Mouse (Mus musculus): ENCODE data around the gene Nipsnap3b.

Gene Nipsnap3b

GRCm38 (mm10) chr4:53011732-53012361 is at the start of gene Nipsnap3b:
Gene Nipsnap3b (plus strand): TSS chr4:53011880.
- DNase-seq (ENCODE audit: extremely low spot score, low read depth, low spot score) = peak; percentile 82

GRCm38 (mm10) chr4:52964247-52964646 is 47.4 kb upstream of the Nipsnap3b start, which contains the start of gene Olfr270:
Gene Olfr270 (plus strand): TSS chr4:52964547.
- no peak for DNase-seq (ENCODE audit: extremely low spot score, low read depth, low spot score)

DNA sequence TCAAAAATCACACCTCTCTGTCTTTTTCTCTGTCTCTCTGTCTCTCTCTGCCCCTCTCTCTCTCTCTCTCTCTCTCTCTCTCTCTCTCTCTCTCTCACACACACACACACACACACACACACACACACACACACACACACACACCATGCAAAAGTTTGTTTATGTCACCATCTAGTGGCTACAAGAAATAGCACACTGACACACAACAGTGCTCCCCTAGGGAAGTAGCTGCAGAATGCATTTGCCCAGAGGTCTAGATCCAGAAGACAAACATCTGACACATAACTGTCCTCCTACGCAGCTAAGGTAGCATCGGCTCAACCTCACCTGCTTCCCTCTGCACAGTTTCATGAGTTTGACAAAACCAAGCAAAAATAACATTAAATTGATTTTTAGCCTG is 26.5 kb upstream of the Nipsnap3b start:
- no peak for DNase-seq (ENCODE audit: extremely low spot score, low read depth, low spot score)

DNA sequence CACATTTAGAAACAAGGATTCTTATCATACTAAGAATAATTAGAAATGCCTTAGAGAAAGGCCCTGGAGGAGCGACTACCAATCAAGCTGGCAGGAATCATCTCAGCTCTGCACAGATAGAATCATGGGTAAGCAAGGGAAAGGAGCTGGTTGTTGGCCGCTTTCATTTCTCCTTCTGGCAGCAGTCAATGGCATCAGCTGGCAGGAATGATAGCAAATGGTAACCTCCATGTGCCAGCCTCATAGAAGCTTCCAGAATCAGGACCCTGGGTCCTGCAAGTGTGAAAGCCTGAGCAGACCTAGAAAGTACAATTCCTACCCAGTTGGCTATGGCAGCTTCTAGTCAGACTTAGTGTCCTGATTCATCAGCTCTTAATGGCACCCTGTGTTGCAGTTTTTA is 25.4 kb upstream of the Nipsnap3b start:
- no peak for DNase-seq (ENCODE audit: extremely low spot score, low read depth, low spot score)

GRCm38 (mm10) chr4:52989248-52989647 is 22.4 kb upstream of the Nipsnap3b start, which contains the start of gene Nipsnap3a:
Gene Nipsnap3a (plus strand): TSS chr4:52989272.
- DNase-seq (ENCODE audit: extremely low spot score, low read depth, low spot score) = no peak

GRCm38 (mm10) chr4:52999449-52999848 is 12.2 kb upstream of the Nipsnap3b start:
- DNase-seq (ENCODE audit: extremely low spot score, low read depth, low spot score) = no peak

- no peak for DNase-seq (ENCODE audit: extremely low spot score, low read depth, low spot score)
These were observed 11.5 kb upstream of the Nipsnap3b start for GRCm38 (mm10) chr4:53000154-53000553.

DNA sequence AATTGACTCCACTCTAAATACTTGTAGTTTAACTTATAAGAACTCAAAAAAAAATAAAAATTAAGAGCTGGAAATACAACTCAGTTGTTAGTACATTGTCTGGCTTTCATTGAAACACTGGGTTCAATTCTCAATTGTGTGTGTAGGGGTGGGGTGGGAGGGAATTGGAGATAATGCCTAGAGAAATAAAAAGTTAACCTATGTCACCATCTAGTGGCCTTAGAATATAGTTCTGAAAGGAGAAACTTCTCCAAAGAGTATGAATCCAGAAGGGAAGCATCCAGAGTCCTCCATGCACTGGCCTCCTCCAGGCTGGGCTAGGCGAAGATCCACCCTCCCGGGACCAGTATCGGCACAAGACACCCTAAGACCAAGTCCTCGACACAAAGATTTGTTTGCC is 2.5 kb upstream of the Nipsnap3b start:
- DNase-seq (ENCODE audit: extremely low spot score, low read depth, low spot score) = no peak

DNA sequence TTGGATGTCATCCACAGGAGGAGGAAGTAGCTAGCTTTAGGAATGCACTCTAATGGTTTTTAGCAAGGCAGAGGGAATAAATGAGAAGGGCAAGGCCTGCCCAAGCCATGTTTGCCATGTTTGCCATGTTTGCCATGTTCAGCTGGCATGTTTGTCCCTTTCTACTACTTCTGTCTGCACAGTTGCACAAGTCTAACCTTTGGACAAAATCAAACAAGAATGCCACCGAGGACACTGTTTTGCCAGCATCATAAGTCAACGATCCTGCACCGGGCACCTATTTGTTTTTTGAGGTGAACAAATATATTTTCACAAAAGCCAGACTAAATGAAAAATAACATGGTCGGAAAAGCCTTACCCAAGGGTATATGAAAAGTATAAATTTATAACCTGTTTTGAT is 1.8 kb upstream of the Nipsnap3b start:
- no peak for DNase-seq (ENCODE audit: extremely low spot score, low read depth, low spot score)

GRCm38 (mm10) chr4:53014421-53014820 is 2.7 kb downstream of the Nipsnap3b start:
- no peak for DNase-seq (ENCODE audit: extremely low spot score, low read depth, low spot score)

GRCm38 (mm10) chr4:53015024-53015423 is 3.3 kb downstream of the Nipsnap3b start:
- DNase-seq (ENCODE audit: extremely low spot score, low read depth, low spot score) = no peak

- no peak for DNase-seq (ENCODE audit: extremely low spot score, low read depth, low spot score)
These were observed 6.7 kb downstream of the Nipsnap3b start for GRCm38 (mm10) chr4:53018392-53018791.

DNA sequence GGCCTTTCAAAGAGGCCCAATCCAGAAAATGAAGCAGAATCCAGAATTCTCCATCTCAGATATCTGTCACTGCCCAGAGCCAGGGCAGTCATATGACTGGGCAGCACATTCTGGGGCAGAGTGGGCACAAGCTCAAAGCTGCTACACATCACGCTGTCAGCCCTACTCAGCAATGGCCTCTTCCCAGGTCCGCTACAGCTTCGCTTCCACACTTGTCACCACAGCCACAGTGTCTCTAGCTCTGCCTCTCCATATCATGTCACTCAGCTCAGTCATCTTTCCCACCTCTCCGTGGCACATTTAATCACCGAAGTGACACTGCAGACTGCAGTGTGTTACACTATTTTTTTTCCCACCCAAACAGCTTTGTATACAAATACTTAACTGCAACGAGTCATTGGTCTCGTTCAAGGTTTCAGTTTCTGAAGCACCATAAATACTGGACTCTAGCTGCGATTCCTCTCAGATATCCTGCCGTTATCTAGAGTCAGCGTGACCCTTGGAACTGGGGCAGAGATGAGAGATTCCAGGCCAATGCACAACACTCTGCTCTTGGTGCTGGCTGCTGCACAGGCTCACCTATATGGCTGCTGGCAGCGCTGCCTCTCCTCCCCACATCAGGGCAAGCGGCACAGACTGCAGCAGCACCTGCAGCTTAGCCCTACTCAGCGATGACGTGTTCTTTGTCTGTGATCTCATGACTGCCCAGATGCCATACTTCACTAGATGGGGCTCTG is 11.7 kb downstream of the Nipsnap3b start:
- DNase-seq (ENCODE audit: extremely low spot score, low read depth, low spot score) = no peak

DNA sequence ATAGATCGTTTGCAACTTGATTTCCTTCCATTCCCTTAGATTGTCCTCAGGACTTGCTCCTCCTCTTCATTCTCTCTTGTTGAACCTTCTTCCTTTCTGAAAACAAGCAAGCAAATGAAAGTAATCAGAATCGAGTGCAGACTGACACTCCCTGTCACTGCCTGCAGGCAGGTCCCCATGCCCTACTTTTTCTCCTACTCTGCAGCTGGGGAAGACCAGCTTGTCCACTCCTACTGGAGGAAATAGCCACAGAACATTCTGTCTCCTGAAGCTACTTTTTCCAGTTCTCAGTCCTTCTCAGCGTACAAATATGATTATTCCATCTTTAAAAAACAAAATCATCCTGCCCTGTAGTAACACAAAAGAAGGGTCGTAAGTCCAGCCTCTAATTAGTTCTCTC is 12.7 kb downstream of the Nipsnap3b start:
- no peak for DNase-seq (ENCODE audit: extremely low spot score, low read depth, low spot score)

- DNase-seq (ENCODE audit: extremely low spot score, low read depth, low spot score) = no peak
These were observed 16.1 kb downstream of the Nipsnap3b start for GRCm38 (mm10) chr4:53027811-53028210.

DNA sequence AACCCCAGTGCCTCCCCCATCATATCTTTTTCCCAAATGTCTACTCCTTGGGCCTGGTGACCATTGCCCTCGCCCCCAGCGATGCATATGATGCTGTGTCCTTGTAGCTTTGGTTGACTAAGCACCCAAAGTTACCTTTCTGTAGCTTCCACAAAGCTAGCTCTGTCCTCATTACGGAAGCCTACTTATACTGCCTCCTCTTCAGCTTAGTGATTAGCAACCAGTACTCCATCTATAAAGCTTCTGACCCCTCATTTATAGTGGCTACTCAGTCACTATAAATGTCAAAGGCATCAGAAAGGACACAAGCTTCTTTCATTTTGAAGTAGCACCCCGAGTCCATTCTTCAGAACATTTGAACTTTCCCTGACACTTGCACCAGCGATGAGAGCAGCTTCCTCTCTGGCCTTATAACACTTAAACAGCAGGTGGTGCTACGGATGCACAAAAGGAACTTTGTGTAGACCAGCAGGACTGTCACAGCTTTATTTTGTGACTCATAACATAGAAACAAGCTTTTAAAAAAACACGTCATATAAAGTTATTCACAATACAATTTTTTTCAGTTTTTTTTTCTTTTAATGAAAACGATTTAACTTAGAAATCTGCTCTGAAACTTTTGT is 18.8 kb downstream of the Nipsnap3b start:
- no peak for DNase-seq (ENCODE audit: extremely low spot score, low read depth, low spot score)

DNA sequence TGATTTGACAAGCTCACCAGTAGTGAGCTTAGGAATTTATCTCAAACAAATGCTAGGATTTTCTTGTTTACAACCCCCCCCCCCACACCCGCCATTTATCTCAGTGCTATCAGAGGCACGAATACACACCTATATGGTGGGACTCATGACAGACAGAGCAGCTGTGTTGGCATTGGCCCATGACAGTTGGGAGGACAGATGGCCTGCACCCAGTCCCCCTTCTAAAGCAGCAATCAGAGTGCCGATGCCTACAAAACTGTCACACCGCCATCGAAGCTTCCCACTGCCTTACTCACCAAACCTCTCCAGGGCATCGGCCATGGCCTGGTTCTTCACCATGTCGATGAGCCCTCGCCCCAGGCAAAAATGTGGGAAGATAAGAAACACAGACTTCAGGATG is 32.1 kb downstream of the Nipsnap3b start:
- no peak for DNase-seq (ENCODE audit: extremely low spot score, low read depth, low spot score)

GRCm38 (mm10) chr4:53045807-53046206 is 34.1 kb downstream of the Nipsnap3b start:
- no peak for DNase-seq (ENCODE audit: extremely low spot score, low read depth, low spot score)

- DNase-seq (ENCODE audit: extremely low spot score, low read depth, low spot score) = no peak
These were observed 34.8 kb downstream of the Nipsnap3b start for GRCm38 (mm10) chr4:53046238-53047022.

DNA sequence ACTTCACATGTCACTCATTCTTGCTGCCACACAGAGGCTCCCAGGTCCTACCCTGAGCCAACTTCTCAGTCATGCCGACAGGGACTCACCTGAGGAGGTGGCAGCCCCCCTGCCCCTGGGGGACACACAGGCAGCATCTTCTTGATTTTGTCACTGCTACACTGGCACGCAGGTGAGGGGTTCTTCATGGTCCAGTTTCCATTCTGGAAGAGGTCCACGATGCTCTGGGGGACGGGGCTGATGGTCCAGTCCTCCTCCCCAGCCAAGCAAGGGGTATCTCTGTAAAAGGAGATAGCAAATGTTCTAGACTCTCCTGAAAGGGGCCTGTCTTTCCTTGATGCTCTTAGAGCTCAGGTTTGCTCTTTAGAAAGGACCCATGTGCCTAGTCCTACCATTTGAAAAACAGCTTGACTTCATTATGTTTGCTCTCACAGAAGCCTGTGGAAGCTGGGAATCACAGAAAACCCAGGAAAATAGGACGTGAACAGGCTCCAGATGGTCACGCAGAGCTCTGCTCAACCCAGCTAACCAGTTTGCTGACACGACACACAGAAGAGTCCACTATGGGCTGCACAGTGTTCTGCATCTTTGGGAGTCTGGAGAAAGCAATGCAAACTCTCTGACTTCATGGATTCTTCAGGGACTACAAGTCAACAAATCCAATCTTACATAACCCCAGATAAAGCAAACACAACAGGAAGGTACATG is 50.8 kb downstream of the Nipsnap3b start:
- DNase-seq (ENCODE audit: extremely low spot score, low read depth, low spot score) = no peak
